Mouse (Mus musculus) CH12.LX (cell line): ENCODE measurements around the gene Pfn1.
A peak's percentile ranks its signal among the peaks of the same experiment; 100 is the strongest.

Experiments used
- BHLHE40 ChIP-seq: IDR thresholded peaks from 2 replicates; pipeline ENCODE4 v1.6.1; 2011; ENCODE audit warnings: mild to moderate bottlenecking, low read depth, low read length, improper control_type of control experiment
- CTCF ChIP-seq, 2 experiments: IDR thresholded peaks in 1 of 2; conservative IDR thresholded peaks in 1 of 2; 2 replicates each; pipeline ENCODE4 v1.5.1; 2011 to 2012; ENCODE audit warnings: low read depth in 2 of 2, low read length in 2 of 2, improper control_type of control experiment in 1 of 2, inconsistent platforms in 1 of 2, mild to moderate bottlenecking in 1 of 2, moderate library complexity in 1 of 2
- EP300 ChIP-seq: IDR thresholded peaks from 2 replicates; pipeline ENCODE4 v1.6.1; 2011; ENCODE audit warnings: low read length, improper control_type of control experiment
- JUND ChIP-seq: conservative IDR thresholded peaks from 2 replicates; pipeline ENCODE4 v1.6.1; 2011; ENCODE audit warnings: low read depth, low read length, improper control_type of control experiment
- MAFK ChIP-seq: IDR thresholded peaks from 2 replicates; pipeline ENCODE4 v1.6.1; 2011; ENCODE audit warnings: low read length, improper control_type of control experiment; ENCODE audit not compliant: insufficient replicate concordance
- POLR2A ChIP-seq: IDR thresholded peaks from 2 replicates; pipeline ENCODE4 v1.6.1; 2011; ENCODE audit warnings: low read depth, mild to moderate bottlenecking, improper control_type of control experiment, low read length
- ZC3H11A ChIP-seq: IDR thresholded peaks from 2 replicates; pipeline ENCODE4 v1.6.1; 2012; ENCODE audit warnings: low read depth, mild to moderate bottlenecking, inconsistent platforms, low read length, improper control_type of control experiment
- ZMIZ1 ChIP-seq: IDR thresholded peaks from 2 replicates; pipeline ENCODE4 v1.6.1; 2012; ENCODE audit warnings: low read depth, mild to moderate bottlenecking, inconsistent platforms, low read length, improper control_type of control experiment

GRCm38 (mm10) chr11:70650322-70651175 is 3.9 kb downstream of the Pfn1 start:
- TF ChIP-seq CTCF (conservative IDR thresholded peaks at IDR 0.05 in 1 of 2, IDR thresholded peaks at IDR 0.05 in 1 of 2; ENCODE audit: low read depth in 2 of 2, low read length in 2 of 2) (no peak), ZC3H11A (no peak), BHLHE40 (no peak), EP300 (0 out of 2 replicates have a peak, but pooled peaks have one; percentile 24), JUND (no peak), POLR2A (peak; percentile 61), ZMIZ1 (no peak), MAFK (no peak)
